Mouse (Mus musculus): Measurements from ENCODE around the gene Mrpl49. TPM values are rescaled to one million over a fixed set of nuclear protein-coding genes. Genes with fewer than 3 reads are reported as not detected.
A peak's percentile ranks its signal among the peaks of the same experiment; 100 is the strongest.

Gene Mrpl49
- polyA plus RNA-seq, 1 experiment from 2014 or later = 65.5 TPM

GRCm38 (mm10) chr19:6023930-6024329 lies 33.7 kb downstream of the Mrpl49 start:
- Histone ChIP-seq H3K4me3 (no peak overlapping the region), H3K4me1 (replicated peaks) (no peaks in the 10 kb centered on the region), H3K4me2 (no peak overlapping the region), H3K9ac (no peak overlapping the region; the same call in 1 of the 2 replicates), H3K9me3 (no peaks in the 10 kb centered on the region), H3K27ac (replicated peaks) (no peak overlapping the region), H3K36me3 (no peaks in the 10 kb centered on the region), H3K27me3 (no peaks in the 10 kb centered on the region)
- 85% methylated on average over 7 of the region's 7 CpGs for WGBS
- ATAC-seq (ENCODE audit: low read depth) = no peak

GRCm38 (mm10) chr19:6023059-6023458 lies 34.5 kb downstream of the Mrpl49 start:
- no peak for ATAC-seq (ENCODE audit: low read depth)
- Histone ChIP-seq H3K36me3 (no peaks in the 10 kb centered on the region), H3K4me3 (no peak overlapping the region), H3K4me2 (no peak overlapping the region), H3K27me3 (no peaks in the 10 kb centered on the region), H3K9me3 (no peaks in the 10 kb centered on the region), H3K9ac (no peak overlapping the region), H3K4me1 (replicated peaks) (no peaks in the 10 kb centered on the region), H3K27ac (replicated peaks) (no peak overlapping the region)
- 76% methylated on average over 8 of the region's 8 CpGs for WGBS

- no peak for ATAC-seq (ENCODE audit: low read depth)
- Histone ChIP-seq H3K36me3 (no peaks in the 10 kb centered on the region), H3K27me3 (peaks cover 25% of the 10 kb centered on the region), H3K4me3 (no peak overlapping the region), H3K9me3 (no peaks in the 10 kb centered on the region), H3K4me1 (replicated peaks) (peaks cover 12% of the 10 kb centered on the region), H3K9ac (no peak overlapping the region), H3K27ac (replicated peaks) (no peak overlapping the region), H3K4me2 (no peak overlapping the region)
- 59% methylated on average over 3 of the region's 3 CpGs for WGBS
Measured at GRCm38 (mm10) chr19:6020276-6020675, 37.3 kb downstream of the Mrpl49 start.

GRCm38 (mm10) chr19:6018142-6019089 lies 39.2 kb downstream of the Mrpl49 start:
- Histone ChIP-seq H3K36me3 (no peaks in the 10 kb centered on the region), H3K4me1 (replicated peaks) (peaks cover 19% of the 10 kb centered on the region), H3K4me2 (no peak overlapping the region), H3K4me3 (no peak overlapping the region), H3K9me3 (no peaks in the 10 kb centered on the region), H3K27me3 (peaks cover 41% of the 10 kb centered on the region), H3K27ac (replicated peaks) (no peak overlapping the region), H3K9ac (no peak overlapping the region)
- ATAC-seq (ENCODE audit: low read depth) = no peak
- WGBS = 31% methylated on average over 15 of the region's 15 CpGs

- no peak overlapping the region for H3K4me3 ChIP-seq
- WGBS = 37% methylated on average over 7 of the region's 7 CpGs
Measured at GRCm38 (mm10) chr19:6016532-6016931, 41.1 kb downstream of the Mrpl49 start.

GRCm38 (mm10) chr19:6015511-6016315 lies 41.9 kb downstream of the Mrpl49 start, which contains the start of gene Capn1:
Gene Capn1, minus strand, starts transcription at chr19:6015897.
- 3% methylated on average over 40 of the region's 40 CpGs for WGBS

More at GRCm38 (mm10) chr19:6016532-6016931, 41.1 kb downstream of the Mrpl49 start:
- Histone ChIP-seq H3K27ac (replicated peaks) (no peak overlapping the region), H3K9me3 (no peaks in the 10 kb centered on the region), H3K9ac (no peak overlapping the region), H3K4me2 (peak overlapping the region; percentile 85), H3K27me3 (peaks cover 47% of the 10 kb centered on the region), H3K36me3 (no peaks in the 10 kb centered on the region), H3K4me1 (replicated peaks) (peaks cover 19% of the 10 kb centered on the region)
- no peak for ATAC-seq (ENCODE audit: low read depth)

GRCm38 (mm10) chr19:6014991-6015510 lies 42.5 kb downstream of the Mrpl49 start:
- Histone ChIP-seq H3K27me3 (peaks cover 47% of the 10 kb centered on the region), H3K27ac (replicated peaks) (peak overlapping the region; percentile 38), H3K9ac (peak overlapping the region; percentile 81), H3K9me3 (no peaks in the 10 kb centered on the region), H3K36me3 (no peaks in the 10 kb centered on the region), H3K4me2 (peak overlapping the region; percentile 85), H3K4me1 (replicated peaks) (peaks cover 19% of the 10 kb centered on the region), H3K4me3 (peak overlapping the region; percentile 52)
- under 1% methylated on average over 16 of the region's 18 CpGs for WGBS
- peak; percentile 64 for ATAC-seq (ENCODE audit: low read depth)

More at GRCm38 (mm10) chr19:6015511-6016315, 41.9 kb downstream of the Mrpl49 start, which contains the start of gene Capn1:
- Histone ChIP-seq H3K36me3 (no peaks in the 10 kb centered on the region), H3K9me3 (no peaks in the 10 kb centered on the region), H3K4me3 (peak within 1 kb of the TSS; percentile 52), H3K4me1 (replicated peaks) (peaks cover 19% of the 10 kb centered on the region), H3K27ac (replicated peaks) (peak within 1 kb of the TSS; percentile 38), H3K4me2 (peak within 1 kb of the TSS; percentile 85), H3K9ac (peak within 1 kb of the TSS; percentile 81), H3K27me3 (peaks cover 47% of the 10 kb centered on the region)
- peak; percentile 89 for ATAC-seq (ENCODE audit: low read depth)

GRCm38 (mm10) chr19:6013691-6014090 lies 43.9 kb downstream of the Mrpl49 start:
- Histone ChIP-seq H3K9me3 (no peaks in the 10 kb centered on the region), H3K4me2 (no peak overlapping the region), H3K4me1 (replicated peaks) (peaks cover 19% of the 10 kb centered on the region), H3K27ac (replicated peaks) (no peak overlapping the region), H3K4me3 (no peak overlapping the region), H3K27me3 (peaks cover 47% of the 10 kb centered on the region), H3K9ac (no peak overlapping the region), H3K36me3 (no peaks in the 10 kb centered on the region)
- ATAC-seq (ENCODE audit: low read depth) = no peak
- 87% methylated on average over 10 of the region's 10 CpGs for WGBS

GRCm38 (mm10) chr19:6009137-6009536 lies 48.4 kb downstream of the Mrpl49 start:
- Histone ChIP-seq H3K4me1 (replicated peaks) (no peaks in the 10 kb centered on the region), H3K27ac (replicated peaks) (no peak overlapping the region), H3K4me3 (no peak overlapping the region), H3K36me3 (no peaks in the 10 kb centered on the region), H3K9me3 (no peaks in the 10 kb centered on the region), H3K27me3 (peaks cover 13% of the 10 kb centered on the region), H3K9ac (no peak overlapping the region), H3K4me2 (no peak overlapping the region)
- WGBS = 69% methylated on average over 8 of the region's 8 CpGs
- no peak for ATAC-seq (ENCODE audit: low read depth)

- no peak overlapping the region for H3K9ac ChIP-seq
- H3K4me1 ChIP-seq (replicated peaks) = no peaks in the 10 kb centered on the region
- H3K27ac ChIP-seq (replicated peaks) = no peak overlapping the region
- WGBS = 86% methylated on average over 13 of the region's 13 CpGs
- H3K4me3 ChIP-seq = no peak overlapping the region
- no peaks in the 10 kb centered on the region for H3K9me3 ChIP-seq
- no peaks in the 10 kb centered on the region for H3K36me3 ChIP-seq
- H3K27me3 ChIP-seq = no peaks in the 10 kb centered on the region
- no peak overlapping the region for H3K4me2 ChIP-seq
- no peak for ATAC-seq (ENCODE audit: low read depth)
Measured at GRCm38 (mm10) chr19:6007013-6007412, 50.6 kb downstream of the Mrpl49 start.

- ATAC-seq (ENCODE audit: low read depth) = no peak
- WGBS = 61% methylated on average over 11 of the region's 11 CpGs
Measured at GRCm38 (mm10) chr19:6005541-6005940, 52.0 kb downstream of the Mrpl49 start.

More at GRCm38 (mm10) chr19:6005541-6005940, 52.0 kb downstream of the Mrpl49 start:
- no peaks in the 10 kb centered on the region for H3K9me3 ChIP-seq
- H3K9ac ChIP-seq = no peak overlapping the region
- no peak overlapping the region for H3K4me2 ChIP-seq
- no peaks in the 10 kb centered on the region for H3K4me1 ChIP-seq (replicated peaks)
- no peaks in the 10 kb centered on the region for H3K27me3 ChIP-seq
- H3K4me3 ChIP-seq = no peak overlapping the region
- H3K36me3 ChIP-seq = no peaks in the 10 kb centered on the region
- no peak overlapping the region for H3K27ac ChIP-seq (replicated peaks)

Measured in neural tube, embryonic 13.5 days (tissue).